Mouse (Mus musculus): ENCODE results near the gene Leng1. TPM values are rescaled to one million over a fixed set of nuclear protein-coding genes. Genes with fewer than 3 reads are reported as not detected.
"Not testable (repeated sequence)": the region's sequence is repeated elsewhere in the genome, so short reads cannot be mapped to it uniquely, and the experiment has no call there.

Leng1 gene
- 1 to 10 TPM; 5.0 to 5.7 TPM for total RNA-seq (2021)

DNA sequence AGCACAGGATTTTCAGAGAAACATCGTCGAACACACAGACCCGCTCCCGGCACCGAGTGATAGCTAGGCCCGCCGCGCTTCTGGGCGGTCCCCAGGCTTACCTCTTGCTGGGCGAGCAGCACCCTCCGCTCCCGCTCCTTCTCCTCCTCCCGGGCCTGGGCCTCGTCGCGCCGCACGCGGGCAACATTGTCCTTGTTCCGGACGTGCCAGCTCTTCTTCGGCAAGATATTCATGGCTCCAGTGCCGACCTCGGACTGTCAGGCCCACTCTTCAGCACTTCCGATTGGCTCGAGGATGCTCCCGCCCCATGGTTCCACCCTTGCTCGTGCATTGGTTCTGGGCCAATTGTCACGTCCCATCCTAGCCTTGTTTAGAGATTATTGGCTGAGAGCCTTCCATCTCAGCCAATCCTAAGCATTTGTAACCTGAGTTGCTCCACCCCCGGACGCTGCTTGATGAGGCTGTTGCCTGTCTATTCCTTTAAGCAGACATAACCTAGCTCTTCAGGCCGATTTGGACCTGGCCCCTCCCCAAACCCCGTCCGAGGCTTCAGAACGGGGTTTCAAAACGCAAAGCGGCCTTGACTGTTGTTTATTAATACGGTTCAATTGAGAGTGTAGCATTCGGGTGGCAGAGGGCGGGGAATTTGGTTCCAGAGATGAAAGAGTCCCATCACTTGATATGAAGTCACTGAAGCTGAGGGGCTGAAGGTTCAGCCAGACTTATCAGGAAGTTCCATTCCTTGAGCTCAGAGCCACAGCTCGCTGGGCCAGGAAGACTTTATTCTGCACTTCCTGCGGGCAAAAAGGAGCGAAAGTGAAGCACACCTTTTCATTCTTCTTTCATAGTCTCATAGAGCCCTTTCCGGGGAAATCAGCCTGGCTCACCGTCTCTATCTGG lies at the start of gene Leng1:
Gene Leng1 (minus strand): TSS at position 626 of the 900 bp plus-strand sequence.
- peak; percentile 96 to 99 for DNase-seq (ENCODE audit: low spot score in 2 of 2)
- intact Hi-C loops (cut with DNase I) = loop anchor here (1.0 kb wide), 1 partner anchor 20 kb away; the partner anchor contains the start of gene Cnot3

DNA sequence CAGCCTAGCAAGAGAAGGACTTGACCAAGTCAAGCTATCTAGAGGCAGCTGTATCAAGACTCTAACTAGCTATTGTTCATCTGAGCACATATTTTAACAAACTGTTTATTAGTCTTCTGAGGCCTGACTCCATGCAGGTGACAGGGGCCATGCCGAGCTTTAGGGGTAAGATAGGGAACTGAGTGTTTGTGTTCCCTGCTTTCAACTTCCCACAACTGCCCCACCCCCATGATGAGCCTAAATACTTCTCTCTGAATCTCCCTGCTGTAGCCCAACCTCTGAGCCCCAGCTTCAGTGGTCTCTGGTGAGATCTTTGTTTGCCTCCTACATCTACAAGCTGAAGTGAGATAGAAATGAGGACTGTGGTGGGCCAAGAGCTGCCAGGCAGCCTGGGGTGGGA lies 49.6 kb upstream of the Leng1 start:
- intact Hi-C loops (cut with DNase I) = no loop called here
- no peak for DNase-seq (ENCODE audit: low spot score in 2 of 2)

DNA sequence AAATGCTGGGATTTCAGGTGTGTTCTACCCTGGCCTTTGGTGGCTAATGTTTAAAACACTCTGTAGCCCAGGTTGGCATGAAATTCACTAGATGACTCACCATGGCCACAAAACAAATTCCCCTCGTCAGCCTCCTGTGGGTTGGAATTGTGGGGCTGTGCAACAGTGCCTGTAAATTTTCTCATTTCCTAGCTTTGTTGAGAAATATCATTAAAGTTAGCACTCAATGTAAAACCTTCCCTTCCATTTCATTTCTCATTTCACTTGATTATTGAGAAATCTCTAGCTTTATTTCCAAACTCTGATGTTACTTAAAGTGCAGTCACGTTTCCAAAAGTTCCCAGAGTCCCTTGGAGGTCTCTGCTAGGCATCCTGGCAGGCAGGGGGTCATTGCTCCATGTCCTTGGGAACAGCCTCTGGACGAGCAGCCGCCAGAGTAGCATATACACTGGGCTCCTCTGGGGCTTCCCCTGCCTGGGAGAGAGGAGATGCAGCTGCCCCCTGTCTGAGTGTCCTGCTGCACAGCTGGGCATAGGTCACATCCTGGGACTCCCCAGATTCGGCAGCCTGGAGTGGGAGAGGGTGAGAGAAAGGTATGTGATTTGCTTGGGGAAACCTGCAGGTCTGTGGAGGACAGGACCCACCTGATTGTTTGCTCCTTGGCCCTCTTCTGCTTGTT lies 46.8 kb upstream of the Leng1 start:
- no peak for DNase-seq (ENCODE audit: low spot score in 2 of 2)
- intact Hi-C loops (cut with DNase I) = no loop called here

DNA sequence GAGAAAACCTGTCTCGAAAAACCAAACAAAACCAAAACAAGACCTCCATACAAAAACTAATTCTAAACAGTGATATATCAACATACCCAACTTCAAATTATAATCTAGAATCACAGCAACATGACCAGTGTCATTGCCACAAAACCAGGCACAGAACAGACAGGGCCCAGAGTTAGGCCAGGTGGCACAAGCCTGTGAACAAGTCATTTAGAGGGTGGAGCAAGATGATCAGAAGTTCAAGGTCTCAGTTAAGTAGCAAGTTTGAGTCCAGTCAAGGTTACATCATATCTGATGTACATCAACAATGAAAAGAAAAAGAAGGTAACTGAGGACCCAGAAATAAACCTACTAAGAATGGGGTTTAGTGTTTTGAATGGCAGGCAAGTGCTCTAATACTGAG lies 43.4 kb upstream of the Leng1 start:
- intact Hi-C loops (cut with DNase I) = loop anchor here (5.0 kb wide), 1 partner anchor 718 kb away; no protein-coding TSS in a partner anchor
- DNase-seq (ENCODE audit: low spot score in 2 of 2) = no peak

DNA sequence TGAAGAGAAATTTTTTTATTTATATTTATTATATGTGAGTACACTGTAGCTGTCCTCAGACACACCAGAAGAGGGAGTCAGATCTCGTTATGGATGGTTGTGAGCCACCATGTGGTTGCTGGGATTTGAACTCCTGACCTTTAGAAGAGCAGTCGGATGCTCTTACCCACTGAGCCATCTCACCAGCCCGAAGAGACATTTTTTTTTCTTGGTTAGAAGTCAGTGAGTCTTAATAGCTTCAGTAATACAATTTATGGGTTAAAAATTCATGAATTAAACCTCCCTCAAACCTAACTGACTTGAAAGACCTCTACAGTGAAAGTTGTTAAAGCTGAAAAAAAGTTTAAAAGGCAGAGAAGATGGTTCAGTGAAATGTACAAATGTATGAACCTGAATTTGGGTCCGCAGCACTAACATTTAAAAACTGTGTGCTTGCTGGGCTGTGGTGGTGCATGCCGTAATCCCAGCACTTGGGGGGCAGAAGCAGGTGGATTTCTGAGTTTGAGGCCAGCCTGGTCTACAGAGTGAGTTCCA lies 42.9 kb upstream of the Leng1 start:
- intact Hi-C loops (cut with DNase I) = loop anchor here (5.0 kb wide), 1 partner anchor 719 kb away; no protein-coding TSS in a partner anchor

DNA sequence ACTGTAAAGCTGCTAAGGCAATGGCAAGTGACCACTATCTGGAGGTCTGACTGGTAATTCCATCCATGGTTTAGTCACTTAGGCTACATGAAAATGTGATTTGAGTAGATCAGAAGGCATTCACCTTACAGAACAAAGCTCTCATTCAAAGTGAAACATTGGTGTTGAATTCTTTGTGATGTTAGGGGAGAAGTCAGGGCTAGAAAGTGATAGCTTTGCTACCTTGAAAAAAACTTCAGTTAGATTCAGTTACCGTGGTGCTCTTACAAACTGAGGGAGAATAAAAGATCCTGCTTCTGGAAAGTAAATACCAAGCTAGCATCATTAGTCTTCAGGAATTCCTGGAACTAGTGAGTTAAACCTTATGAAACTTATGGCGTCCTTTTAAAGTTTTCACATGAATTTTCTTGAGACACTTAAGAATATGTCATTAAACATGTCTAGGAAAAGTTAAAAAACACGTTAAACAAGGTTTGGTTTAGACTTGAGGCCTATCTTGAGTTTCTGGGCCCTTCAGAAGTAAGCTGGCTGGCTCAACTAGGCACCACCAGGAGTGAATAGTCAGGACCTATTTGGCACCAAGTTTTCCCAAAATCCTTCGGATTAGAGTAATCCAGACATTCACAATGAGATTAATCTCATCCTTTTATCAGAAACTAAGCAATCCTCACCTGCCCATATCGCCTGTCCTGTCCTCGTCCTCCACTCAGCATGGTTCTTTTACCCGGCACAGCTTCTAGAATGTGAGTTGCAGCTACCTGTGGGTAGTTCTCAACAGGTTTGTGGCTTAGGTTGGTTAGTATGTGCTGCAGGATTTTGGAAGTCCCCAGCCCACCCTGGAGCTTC lies 42.2 kb upstream of the Leng1 start:
- intact Hi-C loops (cut with DNase I) = loop anchor here (5.0 kb wide), 1 partner anchor 720 kb away; no protein-coding TSS in a partner anchor
- no peak for DNase-seq (ENCODE audit: low spot score in 2 of 2)

More for the DNA sequence above, 42.9 kb upstream of the Leng1 start:
- DNase-seq (ENCODE audit: low spot score in 2 of 2) = not testable (repeated sequence)

DNA sequence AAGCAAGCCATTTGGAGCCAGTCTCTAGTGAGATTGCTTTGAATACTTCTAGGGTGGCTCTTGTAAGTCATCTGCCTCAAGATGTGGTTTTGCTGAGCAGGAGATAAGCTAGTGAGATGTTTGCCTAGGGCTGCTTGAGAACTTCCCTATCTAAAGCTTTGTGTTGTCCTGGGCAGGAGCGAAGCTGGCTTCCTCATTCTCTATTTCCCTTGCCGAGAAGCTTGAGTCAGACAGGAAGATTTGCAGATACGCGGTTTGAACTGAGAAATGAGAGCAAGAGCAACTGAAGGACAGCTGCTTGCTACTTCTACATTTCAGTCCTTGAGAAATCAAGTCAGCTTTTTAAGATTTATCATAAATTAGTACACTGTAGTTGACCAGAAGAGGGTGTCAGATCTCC lies 41.4 kb upstream of the Leng1 start:
- intact Hi-C loops (cut with DNase I) = loop anchor here (5.0 kb wide), 1 partner anchor 720 kb away; no protein-coding TSS in a partner anchor
- DNase-seq (ENCODE audit: low spot score in 2 of 2) = peak in 1 of 2 experiments; percentile 36

DNA sequence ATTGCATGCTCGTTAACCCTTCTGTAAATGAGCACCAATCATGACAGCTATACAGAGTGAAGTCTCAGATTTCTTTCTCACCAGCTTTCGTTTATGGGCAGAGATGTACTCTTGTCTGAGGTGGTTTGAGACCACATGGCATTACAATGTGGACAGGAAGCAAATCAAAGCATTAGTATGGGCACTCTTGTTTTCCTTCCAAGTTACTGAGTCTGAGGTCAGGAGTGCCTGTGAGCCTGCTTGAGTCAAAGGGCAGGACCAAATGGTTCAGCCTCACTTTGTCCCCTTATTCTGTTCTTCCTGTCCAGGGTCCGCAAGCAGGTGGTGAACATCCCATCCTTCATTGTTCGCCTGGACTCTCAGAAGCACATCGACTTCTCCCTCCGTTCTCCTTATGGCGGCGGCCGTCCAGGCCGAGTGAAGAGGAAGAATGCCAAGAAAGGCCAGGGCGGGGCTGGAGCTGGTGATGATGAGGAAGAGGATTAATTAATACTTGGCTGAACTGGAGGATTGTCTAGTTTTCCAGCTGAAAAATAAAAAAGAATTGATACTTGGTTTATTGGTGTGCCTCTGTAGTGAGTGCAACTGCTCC lies 40.8 kb upstream of the Leng1 start:
- DNase-seq (ENCODE audit: low spot score in 2 of 2) = no peak
- intact Hi-C loops (cut with DNase I) = loop anchor here (5.0 kb wide), 1 partner anchor 721 kb away; no protein-coding TSS in a partner anchor

DNA sequence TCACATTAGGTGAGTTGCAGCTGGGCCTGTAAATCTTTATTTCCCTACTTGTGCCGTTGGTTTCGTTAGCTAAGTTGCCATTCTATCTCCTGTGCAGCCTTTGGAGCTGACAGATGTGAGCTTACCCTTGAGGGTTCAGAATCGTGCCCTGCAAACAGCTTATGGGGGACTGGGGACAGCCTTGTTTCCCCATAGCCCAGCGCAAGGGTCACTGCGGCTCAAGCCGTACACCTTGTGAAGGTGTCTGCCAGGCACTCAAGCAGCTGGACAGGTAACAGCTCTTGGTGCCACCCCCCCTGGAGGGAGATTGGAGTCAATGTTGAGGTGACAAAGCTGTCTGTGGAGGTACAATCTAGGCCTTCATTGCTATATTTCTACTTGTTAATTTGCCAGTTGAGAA lies 40.3 kb upstream of the Leng1 start:
- intact Hi-C loops (cut with DNase I) = loop anchor here (5.0 kb wide), 1 partner anchor 721 kb away; no protein-coding TSS in a partner anchor
- no peak for DNase-seq (ENCODE audit: low spot score in 2 of 2)

DNA sequence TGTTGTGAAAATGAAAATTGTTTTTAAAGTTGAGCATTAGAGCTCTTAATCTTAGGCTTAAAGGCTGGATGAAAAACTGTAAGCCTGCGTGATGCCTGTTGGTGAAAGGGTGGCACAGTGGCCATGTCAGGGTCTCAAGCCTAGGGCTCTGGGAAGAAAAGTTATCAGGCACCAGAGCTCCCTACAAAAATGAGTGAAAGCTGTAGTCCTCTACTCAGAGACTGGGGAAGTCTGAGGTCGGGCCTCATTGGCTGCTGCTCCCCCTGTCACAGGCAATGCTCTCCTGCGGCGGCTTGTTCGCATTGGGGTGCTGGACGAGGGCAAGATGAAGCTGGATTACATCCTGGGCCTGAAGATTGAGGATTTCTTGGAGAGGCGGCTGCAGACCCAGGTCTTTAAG lies 39.8 kb upstream of the Leng1 start:
- DNase-seq (ENCODE audit: low spot score in 2 of 2) = not testable (repeated sequence)
- intact Hi-C loops (cut with DNase I) = loop anchor here (5.0 kb wide), 1 partner anchor 722 kb away; no protein-coding TSS in a partner anchor

DNA sequence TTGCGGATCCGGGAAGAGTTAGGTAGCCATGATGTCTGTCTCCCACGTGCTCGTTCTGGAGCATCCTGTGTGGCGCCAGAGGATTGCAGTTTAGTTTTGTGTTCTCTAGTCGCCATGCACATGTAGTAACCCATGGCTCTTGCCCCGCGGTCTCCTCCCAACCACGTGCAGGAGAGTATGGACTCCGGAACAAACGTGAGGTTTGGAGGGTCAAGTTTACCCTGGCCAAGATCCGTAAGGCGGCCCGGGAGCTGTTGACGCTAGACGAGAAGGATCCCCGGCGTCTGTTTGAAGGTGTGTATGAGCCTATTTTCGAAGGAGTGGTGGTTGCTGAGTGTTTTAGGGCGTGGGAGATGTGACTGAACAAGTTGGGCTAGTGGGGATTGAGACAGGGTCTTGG lies 38.8 kb upstream of the Leng1 start:
- DNase-seq (ENCODE audit: low spot score in 2 of 2) = no peak
- intact Hi-C loops (cut with DNase I) = no loop called here

DNA sequence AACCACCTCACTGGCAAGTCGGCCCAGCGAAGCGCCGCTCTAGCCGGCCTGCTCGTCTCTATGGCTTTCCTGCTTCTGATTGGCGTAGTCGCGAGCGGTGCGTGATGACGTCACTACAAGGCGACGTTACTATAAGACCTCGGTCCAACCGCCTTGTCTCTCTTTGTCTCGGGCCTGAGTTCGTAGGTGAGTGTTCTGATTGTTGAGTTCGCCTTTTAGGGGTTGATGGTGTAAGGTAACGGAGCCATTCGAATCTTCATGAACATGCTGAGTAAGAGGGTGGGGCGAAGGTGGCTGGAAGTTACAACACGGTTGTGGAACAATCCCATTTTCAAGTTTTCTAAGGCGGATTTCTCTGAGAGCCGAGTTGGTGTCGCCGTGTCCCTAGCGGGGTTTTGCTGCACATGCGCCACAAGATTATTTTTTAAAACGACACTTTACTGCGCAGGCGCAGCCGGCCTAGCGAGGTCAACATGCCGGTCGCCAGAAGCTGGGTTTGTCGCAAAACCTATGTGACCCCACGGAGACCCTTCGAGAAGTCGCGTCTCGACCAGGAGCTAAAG lies 38.3 kb upstream of the Leng1 start, which contains the start of gene Rps9:
Gene Rps9 (plus strand): TSS at position 115 of the 563 bp plus-strand sequence.
- intact Hi-C loops (cut with DNase I) = no loop called here
- peak; percentile 98 to 99 for DNase-seq (ENCODE audit: low spot score in 2 of 2)

DNA sequence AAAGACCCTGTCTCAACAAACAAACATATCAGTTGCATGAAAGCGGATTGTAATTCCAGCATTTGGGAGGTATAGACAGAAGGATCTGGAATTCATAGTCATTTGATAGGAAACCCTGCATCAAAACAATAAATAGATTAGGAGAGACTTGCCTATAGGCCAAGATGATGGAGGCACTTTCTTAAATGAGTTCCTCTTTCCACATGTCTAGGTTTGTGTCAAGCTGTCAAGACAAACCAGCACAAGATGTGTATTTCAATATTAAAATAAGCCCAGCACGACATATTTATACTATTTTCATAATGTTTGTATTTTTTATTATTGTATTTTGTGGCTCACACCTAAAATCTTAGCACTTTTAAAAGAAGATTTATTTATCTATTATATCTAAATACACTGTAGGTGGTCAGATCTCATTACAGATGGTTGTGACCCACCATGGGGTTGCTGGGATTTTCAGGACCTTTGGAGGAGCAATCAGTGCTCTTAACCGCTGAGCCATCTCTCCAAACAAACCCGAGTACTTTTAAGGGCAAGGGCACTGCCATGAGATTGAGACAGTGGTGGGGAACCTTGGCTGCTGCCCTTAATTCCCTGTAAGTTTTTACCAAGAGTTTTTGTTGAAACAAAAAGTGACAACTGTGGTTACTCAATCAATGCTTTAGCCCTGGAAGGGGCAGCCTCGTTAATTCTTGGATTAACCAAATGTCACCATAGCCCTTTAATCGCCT lies 37.7 kb upstream of the Leng1 start:
- DNase-seq (ENCODE audit: low spot score in 2 of 2) = no peak
- intact Hi-C loops (cut with DNase I) = no loop called here

DNA sequence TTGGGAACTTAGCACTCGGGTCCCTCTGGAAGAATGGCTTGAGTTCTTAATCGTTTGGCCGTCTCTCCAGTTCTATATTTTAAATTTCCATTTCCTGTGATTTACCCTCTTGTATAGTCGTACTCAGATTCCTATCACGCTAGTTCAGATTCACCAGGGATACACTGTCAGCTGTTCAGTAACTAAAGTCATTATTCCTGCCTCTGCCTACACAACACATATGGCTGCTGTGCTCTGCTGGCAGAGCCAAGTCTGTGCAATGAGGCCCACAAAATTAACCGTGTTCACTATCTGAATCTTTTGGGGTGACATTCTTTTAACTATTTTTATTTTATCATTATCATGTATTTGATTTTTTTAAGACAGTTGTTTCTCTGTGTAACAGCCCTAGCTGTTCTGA lies 32.8 kb upstream of the Leng1 start:
- DNase-seq (ENCODE audit: low spot score in 2 of 2) = peak in 1 of 2 experiments; percentile 64
- intact Hi-C loops (cut with DNase I) = loop anchor here (10.0 kb wide), 1 partner anchor 806 kb away; the partner anchor contains the start of gene Ppp1r12c

DNA sequence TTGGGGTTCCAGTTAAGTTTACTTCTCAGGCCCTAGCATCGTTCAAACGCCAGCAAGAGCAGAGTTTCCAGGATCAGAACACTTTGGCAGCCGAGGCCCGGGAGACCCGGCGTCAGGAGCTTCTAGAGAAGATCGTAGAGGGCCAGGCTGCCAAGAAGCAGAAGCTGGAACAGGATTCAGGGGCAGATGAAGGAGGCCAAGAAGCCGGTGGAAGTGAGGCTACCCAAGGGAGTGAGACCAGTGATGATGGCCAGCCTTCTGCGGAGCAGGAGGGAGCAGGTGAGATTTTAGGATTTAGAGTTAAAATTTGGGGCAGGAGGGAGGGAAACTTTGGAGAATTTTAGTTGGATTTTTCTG lies 29.3 kb upstream of the Leng1 start:
- intact Hi-C loops (cut with DNase I) = loop anchor here (5.0 to 10.0 kb wide), 2 partner anchors 452 to 810 kb away; partner anchors contain the start of gene Ppp1r12c

DNA sequence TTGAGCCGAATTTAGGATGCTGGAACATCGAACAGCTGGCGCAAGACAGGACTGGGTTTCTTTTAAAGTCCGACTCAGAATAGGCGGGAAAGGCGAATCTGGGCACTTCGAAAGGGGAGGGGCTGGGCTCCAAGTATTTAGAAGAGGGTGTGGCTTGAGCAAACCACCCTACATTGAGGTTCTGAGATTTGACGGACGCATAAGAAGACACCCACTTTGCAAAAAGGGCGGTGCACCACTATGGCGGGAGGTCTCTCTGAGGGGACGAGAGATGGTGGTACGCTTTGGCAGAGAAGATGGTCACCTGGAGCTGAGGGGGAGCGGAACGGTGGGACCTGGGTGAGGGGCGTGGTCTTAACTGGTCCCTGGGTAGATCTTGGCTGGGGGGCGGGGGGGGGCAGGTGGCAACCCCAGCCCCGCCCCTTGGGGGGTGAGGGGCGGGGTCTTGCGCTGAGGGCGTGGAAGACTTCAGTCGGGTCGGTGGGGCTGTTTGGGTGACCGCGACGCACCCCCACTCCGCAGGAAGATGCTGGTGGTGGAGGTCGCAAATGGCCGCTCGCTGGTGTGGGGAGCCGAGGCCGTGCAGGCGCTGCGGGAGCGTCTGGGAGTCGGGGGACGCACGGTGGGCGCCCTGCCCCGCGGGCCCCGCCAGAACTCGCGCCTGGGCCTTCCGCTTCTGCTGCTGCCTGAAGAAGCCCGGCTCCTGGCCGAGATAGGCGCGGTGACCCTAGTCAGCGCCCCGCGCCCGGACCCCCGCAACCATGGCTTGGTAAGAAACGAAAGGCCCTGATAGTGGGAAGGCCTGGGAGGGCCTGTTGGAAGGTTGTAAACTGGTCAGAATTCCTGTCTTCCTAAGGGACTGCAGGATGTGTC lies 28.7 kb upstream of the Leng1 start:
- intact Hi-C loops (cut with DNase I) = loop anchor here (5.0 to 10.0 kb wide), 2 partner anchors 453 to 810 kb away; partner anchors contain the start of gene Ppp1r12c
- DNase-seq (ENCODE audit: low spot score in 2 of 2) = peak; percentile 52 to 74

More for the DNA sequence above, 29.3 kb upstream of the Leng1 start:
- DNase-seq (ENCODE audit: low spot score in 2 of 2) = not testable (repeated sequence)

DNA sequence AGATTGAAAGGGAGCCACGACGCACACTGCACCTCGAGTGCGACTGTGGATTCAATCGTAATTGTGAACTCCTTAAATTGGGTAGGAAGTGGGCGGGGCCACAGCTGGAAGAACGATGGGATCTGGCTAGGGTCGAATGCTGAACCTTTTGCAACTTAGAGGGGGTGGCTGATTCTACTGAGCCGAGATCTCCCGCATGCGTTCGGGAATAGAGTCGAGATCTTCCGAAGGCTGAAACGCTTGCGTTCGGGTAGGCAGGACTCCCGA lies 28.1 kb upstream of the Leng1 start:
- no peak for DNase-seq (ENCODE audit: low spot score in 2 of 2)
- intact Hi-C loops (cut with DNase I) = loop anchor here (5.0 to 10.0 kb wide), 2 partner anchors 454 to 811 kb away; partner anchors contain the start of gene Ppp1r12c
